Mouse (Mus musculus): ENCODE data around the gene Epha2. TPM values are rescaled to one million over a fixed set of nuclear protein-coding genes. Genes with fewer than 3 reads are reported as not detected.
A peak's percentile ranks its signal among the peaks of the same experiment; 100 is the strongest.

Epha2 gene
- 0.94 and 1.0 TPM in 2 replicates for polyA plus RNA-seq (2015; fragmentation: Nextera tagmentation; extraction: Ambion mirVana)

- H3K4me3 ChIP-seq (ENCODE audit: low read depth, low read length), result peak within 1 kb of the TSS; percentile 74
- no peak within 1 kb of the TSS for H3K27ac ChIP-seq (ENCODE audit: low read length)
- peaks cover 16% of the 10 kb centered on the region for H3K4me1 ChIP-seq (ENCODE audit: control insufficient read depth, insufficient read depth, low read length)
- no peaks in the 10 kb centered on the region for H3K36me3 ChIP-seq (ENCODE audit: control insufficient read depth, insufficient read depth, low read length)
- WGBS, result 2% methylated on average over 27 of the region's 35 CpGs
- H3K4me2 ChIP-seq (ENCODE audit: low read length), result peak within 1 kb of the TSS; percentile 99
- ATAC-seq, result peak; percentile 46
- peak within 1 kb of the TSS; percentile 63 for H3K9ac ChIP-seq (ENCODE audit: low read depth, low read length)
- peaks cover 18% of the 10 kb centered on the region for H3K27me3 ChIP-seq (ENCODE audit: control insufficient read depth, insufficient read depth, low read depth, low read length)
- H3K9me3 ChIP-seq (replicated peaks; ENCODE audit: control insufficient read depth, low read length, poor library complexity, severe bottlenecking), result no peaks in the 10 kb centered on the region
Measured at GRCm38 (mm10) chr4:141301116-141301553, at the start of gene Epha2. Gene Epha2, plus strand, starts transcription at chr4:141301240.

DNA sequence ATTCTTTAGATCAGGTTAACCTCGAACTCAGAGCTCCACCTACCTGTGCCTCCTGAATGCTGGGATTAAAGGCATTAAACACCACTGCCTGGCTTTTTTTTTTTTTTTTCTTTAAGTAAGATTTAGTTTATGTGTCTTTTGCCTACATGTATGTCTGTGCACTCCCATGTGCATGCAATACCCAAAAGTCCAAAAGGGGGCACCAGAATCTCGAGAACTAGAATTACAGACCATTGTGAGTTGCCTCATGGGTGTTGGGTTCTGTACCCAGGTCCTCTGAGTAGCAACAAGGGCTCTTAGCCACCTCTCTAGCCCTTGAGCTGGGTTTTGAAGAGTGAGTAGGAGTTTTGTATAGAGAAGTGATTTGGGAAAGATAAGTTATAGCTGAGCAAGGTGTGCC, 48.4 kb upstream of the Epha2 start:
- Histone ChIP-seq H3K9me3 (replicated peaks; ENCODE audit: control insufficient read depth, low read length, poor library complexity, severe bottlenecking) (no peaks in the 10 kb centered on the region), H3K27me3 (ENCODE audit: control insufficient read depth, insufficient read depth, low read depth, low read length) (peaks cover 19% of the 10 kb centered on the region), H3K4me3 (ENCODE audit: low read depth, low read length) (no peak overlapping the region), H3K9ac (ENCODE audit: low read depth, low read length) (no peak overlapping the region), H3K36me3 (ENCODE audit: control insufficient read depth, insufficient read depth, low read length) (no peaks in the 10 kb centered on the region), H3K4me2 (ENCODE audit: low read length) (no peak overlapping the region), H3K4me1 (ENCODE audit: control insufficient read depth, insufficient read depth, low read length) (peaks cover 3% of the 10 kb centered on the region), H3K27ac (ENCODE audit: low read length) (no peak overlapping the region)
- ATAC-seq, result no peak
- WGBS, result 65% methylated on average over 2 of the region's 2 CpGs

DNA sequence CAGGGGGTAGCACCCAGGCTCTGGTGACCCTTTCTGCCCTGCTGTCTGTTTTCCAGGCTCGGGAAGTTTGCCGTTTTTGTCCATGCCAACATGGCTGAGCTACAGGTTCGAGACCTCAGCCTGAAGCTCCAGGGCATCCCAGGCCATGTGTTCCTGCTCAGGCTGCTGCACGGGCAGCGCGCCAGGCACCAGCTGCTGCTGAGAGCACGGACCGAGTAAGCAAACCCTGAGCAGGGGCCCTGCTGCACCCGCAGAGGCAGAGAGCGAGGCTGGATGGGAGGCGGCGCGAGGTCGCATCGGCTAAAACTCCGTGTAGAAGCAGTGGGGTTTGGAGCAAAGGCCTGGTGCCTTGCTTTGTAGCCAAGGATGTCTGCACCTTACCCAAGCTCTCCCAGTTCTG, 46.8 kb upstream of the Epha2 start:
- no peaks in the 10 kb centered on the region for H3K9me3 ChIP-seq (replicated peaks; ENCODE audit: control insufficient read depth, low read length, poor library complexity, severe bottlenecking)
- H3K4me2 ChIP-seq (ENCODE audit: low read length), result no peak overlapping the region
- WGBS, result 73% methylated on average over 16 of the region's 16 CpGs
- H3K36me3 ChIP-seq (ENCODE audit: control insufficient read depth, insufficient read depth, low read length), result no peaks in the 10 kb centered on the region
- H3K4me3 ChIP-seq (ENCODE audit: low read depth, low read length), result no peak overlapping the region
- H3K27me3 ChIP-seq (ENCODE audit: control insufficient read depth, insufficient read depth, low read depth, low read length), result peaks cover 4% of the 10 kb centered on the region
- no peaks in the 10 kb centered on the region for H3K4me1 ChIP-seq (ENCODE audit: control insufficient read depth, insufficient read depth, low read length)
- H3K27ac ChIP-seq (ENCODE audit: low read length), result no peak overlapping the region
- no peak overlapping the region for H3K9ac ChIP-seq (ENCODE audit: low read depth, low read length)
- ATAC-seq, result peak; percentile 17; the same call in 1 of the 2 replicates

GRCm38 (mm10) chr4:141257440-141257839, 43.6 kb upstream of the Epha2 start:
- no peaks in the 10 kb centered on the region for H3K36me3 ChIP-seq (ENCODE audit: control insufficient read depth, insufficient read depth, low read length)
- ATAC-seq, result no peak
- WGBS, result 65% methylated on average over 5 of the region's 5 CpGs

GRCm38 (mm10) chr4:141259413-141259812, 41.6 kb upstream of the Epha2 start:
- 86% methylated on average over 12 of the region's 12 CpGs for whole genome bisulfite sequencing
- ATAC-seq, result no peak
- Histone ChIP-seq H3K4me2 (ENCODE audit: low read length) (no peak overlapping the region), H3K27me3 (ENCODE audit: control insufficient read depth, insufficient read depth, low read depth, low read length) (no peaks in the 10 kb centered on the region), H3K27ac (ENCODE audit: low read length) (no peak overlapping the region), H3K4me1 (ENCODE audit: control insufficient read depth, insufficient read depth, low read length) (no peaks in the 10 kb centered on the region), H3K9ac (ENCODE audit: low read depth, low read length) (no peak overlapping the region), H3K36me3 (ENCODE audit: control insufficient read depth, insufficient read depth, low read length) (no peaks in the 10 kb centered on the region), H3K9me3 (replicated peaks; ENCODE audit: control insufficient read depth, low read length, poor library complexity, severe bottlenecking) (no peaks in the 10 kb centered on the region), H3K4me3 (ENCODE audit: low read depth, low read length) (no peak overlapping the region)

More at GRCm38 (mm10) chr4:141257440-141257839, 43.6 kb upstream of the Epha2 start:
- no peak overlapping the region for H3K27ac ChIP-seq (ENCODE audit: low read length)
- H3K27me3 ChIP-seq (ENCODE audit: control insufficient read depth, insufficient read depth, low read depth, low read length), result no peaks in the 10 kb centered on the region
- no peak overlapping the region for H3K4me3 ChIP-seq (ENCODE audit: low read depth, low read length)
- no peak overlapping the region for H3K9ac ChIP-seq (ENCODE audit: low read depth, low read length)
- no peaks in the 10 kb centered on the region for H3K9me3 ChIP-seq (replicated peaks; ENCODE audit: control insufficient read depth, low read length, poor library complexity, severe bottlenecking)
- no peak overlapping the region for H3K4me2 ChIP-seq (ENCODE audit: low read length)
- no peaks in the 10 kb centered on the region for H3K4me1 ChIP-seq (ENCODE audit: control insufficient read depth, insufficient read depth, low read length)

GRCm38 (mm10) chr4:141260007-141260723, 40.9 kb upstream of the Epha2 start:
- no peak for ATAC-seq
- 69% methylated on average over 16 of the region's 16 CpGs for WGBS
- Histone ChIP-seq H3K4me1 (ENCODE audit: control insufficient read depth, insufficient read depth, low read length) (no peaks in the 10 kb centered on the region), H3K27ac (ENCODE audit: low read length) (no peak overlapping the region), H3K9me3 (replicated peaks; ENCODE audit: control insufficient read depth, low read length, poor library complexity, severe bottlenecking) (no peaks in the 10 kb centered on the region), H3K4me2 (ENCODE audit: low read length) (0 out of 2 replicates have a peak overlapping the region, but pooled peaks have one; percentile 14), H3K27me3 (ENCODE audit: control insufficient read depth, insufficient read depth, low read depth, low read length) (no peaks in the 10 kb centered on the region), H3K4me3 (ENCODE audit: low read depth, low read length) (no peak overlapping the region), H3K36me3 (ENCODE audit: control insufficient read depth, insufficient read depth, low read length) (no peaks in the 10 kb centered on the region), H3K9ac (ENCODE audit: low read depth, low read length) (no peak overlapping the region)

GRCm38 (mm10) chr4:141262906-141263637, 38.0 kb upstream of the Epha2 start:
- Histone ChIP-seq H3K27ac (ENCODE audit: low read length) (no peak overlapping the region), H3K4me2 (ENCODE audit: low read length) (no peak overlapping the region), H3K4me1 (ENCODE audit: control insufficient read depth, insufficient read depth, low read length) (no peaks in the 10 kb centered on the region), H3K9ac (ENCODE audit: low read depth, low read length) (no peak overlapping the region), H3K9me3 (replicated peaks; ENCODE audit: control insufficient read depth, low read length, poor library complexity, severe bottlenecking) (no peaks in the 10 kb centered on the region), H3K36me3 (ENCODE audit: control insufficient read depth, insufficient read depth, low read length) (no peaks in the 10 kb centered on the region), H3K27me3 (ENCODE audit: control insufficient read depth, insufficient read depth, low read depth, low read length) (no peaks in the 10 kb centered on the region), H3K4me3 (ENCODE audit: low read depth, low read length) (no peak overlapping the region)
- WGBS, result 78% methylated on average over 10 of the region's 10 CpGs
- ATAC-seq, result no peak

DNA sequence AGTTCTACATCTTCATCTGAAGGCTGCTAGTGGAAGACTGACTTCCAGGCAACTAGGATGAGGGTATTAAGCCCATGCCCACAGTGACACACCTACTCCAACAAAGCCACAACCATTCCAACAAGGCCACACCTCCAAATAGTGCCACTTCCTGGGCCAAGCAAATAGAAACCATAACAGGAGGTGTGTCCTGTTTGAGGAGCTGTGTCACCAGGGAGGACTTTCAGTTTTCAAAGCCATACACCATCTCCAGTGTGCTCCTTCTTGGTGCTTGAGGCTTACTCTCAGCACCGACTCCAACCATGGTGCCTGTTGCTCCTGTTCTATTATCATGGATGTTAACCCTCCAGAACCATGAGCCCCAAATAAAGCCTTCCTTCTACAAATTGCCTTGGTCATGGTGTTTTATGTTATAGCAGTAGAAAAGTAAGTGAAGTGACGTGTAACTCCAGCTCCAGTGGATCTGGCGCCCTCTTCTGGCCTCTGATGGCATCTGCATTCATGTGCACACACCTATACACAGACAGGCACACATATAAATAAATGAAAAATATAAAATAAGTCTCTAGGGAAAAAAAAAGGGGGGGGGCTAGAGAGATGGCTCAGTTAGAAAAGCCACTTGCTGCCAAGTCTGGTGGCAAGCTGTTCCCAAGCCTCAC, 34.9 kb upstream of the Epha2 start:
- no peaks in the 10 kb centered on the region for H3K36me3 ChIP-seq (ENCODE audit: control insufficient read depth, insufficient read depth, low read length)
- H3K27me3 ChIP-seq (ENCODE audit: control insufficient read depth, insufficient read depth, low read depth, low read length), result no peaks in the 10 kb centered on the region
- no peak for ATAC-seq
- no peak overlapping the region for H3K4me3 ChIP-seq (ENCODE audit: low read depth, low read length)
- H3K4me1 ChIP-seq (ENCODE audit: control insufficient read depth, insufficient read depth, low read length), result no peaks in the 10 kb centered on the region
- no peak overlapping the region for H3K27ac ChIP-seq (ENCODE audit: low read length)
- no peak overlapping the region for H3K9ac ChIP-seq (ENCODE audit: low read depth, low read length)
- no peaks in the 10 kb centered on the region for H3K9me3 ChIP-seq (replicated peaks; ENCODE audit: control insufficient read depth, low read length, poor library complexity, severe bottlenecking)
- WGBS, result 85% methylated on average over 3 of the region's 3 CpGs
- no peak overlapping the region for H3K4me2 ChIP-seq (ENCODE audit: low read length)
